Mouse (Mus musculus) CH12.LX (cell line): ENCODE results near the gene Alox12. TPM values are rescaled to one million over a fixed set of nuclear protein-coding genes. Genes with fewer than 3 reads are reported as not detected.

Source experiments
- DNase-seq: peaks from one replicate; pipeline ENCODE4 v3.0.0-alpha.2; 2013; ENCODE audit errors: extremely low read depth
- H3K27ac ChIP-seq: 2 replicates; pipeline ENCODE4 v1.5.1; 2012; ENCODE audit warnings: low read depth, mild to moderate bottlenecking, control low read depth, moderate library complexity; ENCODE audit not compliant: insufficient read depth
- H3K27me3 ChIP-seq: replicated peaks from 2 replicates; pipeline ENCODE3; 2012; ENCODE audit warnings: inconsistent platforms
- H3K36me3 ChIP-seq, 2 experiments: replicated peaks in 1 of 2; 2 replicates each; pipeline versions ENCODE3 to v1.6.1; 2012; ENCODE audit warnings: inconsistent platforms in 1 of 2, low read length in 1 of 2, mild to moderate bottlenecking in 1 of 2, mixed read lengths in 1 of 2, moderate library complexity in 1 of 2; ENCODE audit not compliant: control insufficient read depth in 1 of 2, insufficient read depth in 1 of 2
- H3K4me1 ChIP-seq, 2 experiments: 2 replicates each; pipeline ENCODE4 v1.6.1; 2012; ENCODE audit warnings: inconsistent platforms in 1 of 2, moderate library complexity in 1 of 2; ENCODE audit not compliant: insufficient read depth in 2 of 2, control insufficient read depth in 1 of 2
- H3K4me2 ChIP-seq: 2 replicates; pipeline ENCODE4 v1.6.1; 2012; ENCODE audit warnings: low read depth, mild to moderate bottlenecking, control low read depth; ENCODE audit not compliant: poor library complexity, insufficient read depth, severe bottlenecking
- H3K4me3 ChIP-seq, 3 experiments: fragments of 150-350 bp in 1 of 3; sonication (generic) in 1 of 3; replicated peaks in 1 of 3; 2 replicates each; pipeline versions ENCODE3 to v1.5.1; 2011 to 2012; ENCODE audit warnings: low read depth in 2 of 3, low read length in 2 of 3, mild to moderate bottlenecking in 2 of 3, moderate library complexity in 2 of 3, control low read depth in 1 of 3, improper control_type of control experiment in 1 of 3, inconsistent platforms in 1 of 3, mixed read lengths in 1 of 3; ENCODE audit not compliant: poor library complexity in 1 of 3
- H3K79me2 ChIP-seq: replicated peaks from 2 replicates; pipeline ENCODE4 v1.6.1; 2012; ENCODE audit warnings: mild to moderate bottlenecking, moderate library complexity; ENCODE audit not compliant: control insufficient read depth, poor library complexity, insufficient read depth, severe bottlenecking; ENCODE audit errors: extremely low read depth
- H3K9ac ChIP-seq: 2 replicates; pipeline ENCODE4 v1.6.1; 2012; ENCODE audit warnings: low read depth, mild to moderate bottlenecking, control low read depth, moderate library complexity; ENCODE audit not compliant: insufficient read depth
- H3K9me3 ChIP-seq: replicated peaks from 2 replicates; pipeline ENCODE3; 2012; ENCODE audit warnings: low read length, inconsistent platforms, mixed read lengths
- CHD1 ChIP-seq: IDR thresholded peaks from 2 replicates; pipeline ENCODE4 v1.6.1; 2012; ENCODE audit warnings: low read depth, low read length, improper control_type of control experiment, inconsistent platforms
- CTCF ChIP-seq, 2 experiments: IDR thresholded peaks in 1 of 2; conservative IDR thresholded peaks in 1 of 2; 2 replicates each; pipeline ENCODE4 v1.5.1; 2011 to 2012; ENCODE audit warnings: low read depth in 2 of 2, low read length in 2 of 2, improper control_type of control experiment in 1 of 2, inconsistent platforms in 1 of 2, mild to moderate bottlenecking in 1 of 2, moderate library complexity in 1 of 2
- E2F4 ChIP-seq: IDR thresholded peaks from 2 replicates; pipeline ENCODE4 v1.6.1; 2011; ENCODE audit warnings: low read depth, low read length, improper control_type of control experiment; ENCODE audit not compliant: insufficient replicate concordance
- ELF1 ChIP-seq: IDR thresholded peaks from 2 replicates; pipeline ENCODE4 v1.6.1; 2014; ENCODE audit warnings: low read depth, mild to moderate bottlenecking, inconsistent platforms, low read length, improper control_type of control experiment
- EP300 ChIP-seq: IDR thresholded peaks from 2 replicates; pipeline ENCODE4 v1.6.1; 2011; ENCODE audit warnings: low read length, improper control_type of control experiment
- ETS1 ChIP-seq: conservative IDR thresholded peaks from 2 replicates; pipeline ENCODE4 v1.6.1; 2012; ENCODE audit warnings: low read depth, mild to moderate bottlenecking, inconsistent platforms, low read length, improper control_type of control experiment, moderate library complexity
- HCFC1 ChIP-seq: IDR thresholded peaks from 2 replicates; pipeline ENCODE4 v1.6.1; 2012; ENCODE audit warnings: low read depth, mild to moderate bottlenecking, inconsistent platforms, low read length, improper control_type of control experiment
- IRF4 ChIP-seq: IDR thresholded peaks from 2 replicates; pipeline ENCODE4 v1.6.1; 2014; ENCODE audit warnings: low read depth, mild to moderate bottlenecking, inconsistent platforms, low read length, improper control_type of control experiment
- JUN ChIP-seq: IDR thresholded peaks from 2 replicates; pipeline ENCODE4 v1.6.1; 2011; ENCODE audit warnings: low read depth, mild to moderate bottlenecking, low read length, improper control_type of control experiment, moderate library complexity; ENCODE audit not compliant: insufficient read depth
- KAT2A ChIP-seq: IDR thresholded peaks from 2 replicates; pipeline ENCODE4 v1.6.1; 2012; ENCODE audit warnings: low read length, improper control_type of control experiment, inconsistent platforms; ENCODE audit not compliant: insufficient replicate concordance
- MAX ChIP-seq: IDR thresholded peaks from 2 replicates; pipeline ENCODE4 v1.6.1; 2011; ENCODE audit warnings: low read length, improper control_type of control experiment
- MEF2A ChIP-seq: IDR thresholded peaks from 2 replicates; pipeline ENCODE4 v1.6.1; 2014; ENCODE audit warnings: low read depth, mild to moderate bottlenecking, inconsistent platforms, low read length, improper control_type of control experiment, borderline replicate concordance
- MXI1 ChIP-seq: IDR thresholded peaks from 2 replicates; pipeline ENCODE4 v1.6.1; 2011; ENCODE audit warnings: mild to moderate bottlenecking, low read depth, low read length, improper control_type of control experiment
- MYC ChIP-seq: IDR thresholded peaks from 2 replicates; pipeline ENCODE4 v1.6.1; 2011; ENCODE audit warnings: low read depth, mild to moderate bottlenecking, improper control_type of control experiment, low read length
- NELFE ChIP-seq: IDR thresholded peaks from 2 replicates; pipeline ENCODE4 v1.6.1; 2011; ENCODE audit warnings: low read depth, low read length, improper control_type of control experiment
- PAX5 ChIP-seq: IDR thresholded peaks from 2 replicates; pipeline ENCODE4 v1.6.1; 2012; ENCODE audit warnings: low read length, inconsistent platforms, mixed read lengths
- POLR2A ChIP-seq: IDR thresholded peaks from 2 replicates; pipeline ENCODE4 v1.6.1; 2011; ENCODE audit warnings: low read depth, mild to moderate bottlenecking, improper control_type of control experiment, low read length
- POLR2AphosphoS2 ChIP-seq: IDR thresholded peaks from 2 replicates; pipeline ENCODE4 v1.6.1; 2011; ENCODE audit warnings: low read depth, low read length, improper control_type of control experiment
- RAD21 ChIP-seq: IDR thresholded peaks from 2 replicates; pipeline ENCODE4 v1.6.1; 2011; ENCODE audit warnings: low read depth, mild to moderate bottlenecking, low read length, improper control_type of control experiment, moderate library complexity
- SIN3A ChIP-seq: IDR thresholded peaks from 2 replicates; pipeline ENCODE4 v1.6.1; 2012; ENCODE audit warnings: low read length, improper control_type of control experiment, inconsistent platforms
- SMC3 ChIP-seq: IDR thresholded peaks from 2 replicates; pipeline ENCODE4 v1.6.1; 2011; ENCODE audit warnings: low read depth, low read length, improper control_type of control experiment
- TCF12 ChIP-seq: IDR thresholded peaks from 2 replicates; pipeline ENCODE4 v1.6.1; 2014; ENCODE audit warnings: low read depth, mild to moderate bottlenecking, inconsistent platforms, low read length, improper control_type of control experiment
- UBTF ChIP-seq: IDR thresholded peaks from 2 replicates; pipeline ENCODE4 v1.6.1; 2012; ENCODE audit warnings: low read depth, mild to moderate bottlenecking, inconsistent platforms, low read length, improper control_type of control experiment, moderate library complexity
- USF2 ChIP-seq: conservative IDR thresholded peaks from 2 replicates; pipeline ENCODE4 v1.6.1; 2011; ENCODE audit warnings: low read depth, low read length, improper control_type of control experiment
- ZC3H11A ChIP-seq: IDR thresholded peaks from 2 replicates; pipeline ENCODE4 v1.6.1; 2012; ENCODE audit warnings: low read depth, mild to moderate bottlenecking, inconsistent platforms, low read length, improper control_type of control experiment
- ZMIZ1 ChIP-seq: IDR thresholded peaks from 2 replicates; pipeline ENCODE4 v1.6.1; 2012; ENCODE audit warnings: low read depth, mild to moderate bottlenecking, inconsistent platforms, low read length, improper control_type of control experiment
- dilution Hi-C: fragments of 300-500 bp; cut with MboI; formaldehyde crosslinking; loops from 2 replicates; pipeline ENCODE4 v1.14.3; 2020; ENCODE audit warnings: low sequenced_read_pairs; ENCODE audit not compliant: extremely low pct_unique_long_range_greater_than_20kb, extremely low pct_ligation_motif_present
- in situ Hi-C: fragments of 300-500 bp; cut with MboI; formaldehyde crosslinking; loops from 3 replicates; pipeline ENCODE4 v1.14.3; 2019; ENCODE audit warnings: low sequenced_read_pairs, low pct_ligation_motif_present, low pct_unique_long_range_greater_than_20kb, mixed read lengths
- polyA plus RNA-seq: library from polyadenylated mRNA; unstranded; fragments of >175 nt; gene quantifications from 2 replicates; pipeline ENCODE4 v1.2.1, GENCODE M21; 2012; ENCODE audit warnings: low read depth; ENCODE audit not compliant: insufficient read length
- total RNA-seq, 2 experiments: library from RNA; depleted of rRNA; stranded (reverse); fragments of 300-350 nt in 1 of 2; fragments of >200 nt in 1 of 2; gene quantifications; 2 replicates each; pipeline ENCODE4 v1.2.3; 2012 to 2014

The Alox12 gene
- total and polyA plus RNA-seq, 3 experiments: not detected

- Histone ChIP-seq H3K9ac (no peak overlapping the region), H3K27ac (no peak overlapping the region), H3K9me3 (no peaks in the 10 kb centered on the region), H3K4me3 (no peak overlapping the region), H3K4me2 (no peak overlapping the region), H3K79me2 (no peaks in the 10 kb centered on the region), H3K27me3 (no peaks in the 10 kb centered on the region), H3K4me1 (peaks cover 8 to 13% of the 10 kb centered on the region in 2 experiments; a peak in 3 of 4 replicates), H3K36me3 (peaks cover 5 to 48% of the 10 kb centered on the region in 2 experiments)
- DNase-seq: no peak
- dilution Hi-C loops: no loop called here
- in situ Hi-C loops: no loop called here
- TF ChIP-seq PAX5: no peak
- no peak for TF ChIP-seq ZC3H11A
- TF ChIP-seq USF2: no peak
- TF ChIP-seq MXI1: no peak
- TF ChIP-seq CTCF (conservative IDR thresholded peaks at IDR 0.05 in 1 of 2, IDR thresholded peaks at IDR 0.05 in 1 of 2; ENCODE audit: low read depth in 2 of 2, low read length in 2 of 2): no peak
- TF ChIP-seq UBTF: no peak
- TF ChIP-seq NELFE: no peak
- TF ChIP-seq HCFC1: no peak
- TF ChIP-seq MYC: no peak
- no peak for TF ChIP-seq TCF12
- no peak for TF ChIP-seq SMC3
- no peak for TF ChIP-seq ELF1
- TF ChIP-seq POLR2A: no peak
- no peak for TF ChIP-seq MEF2A
- TF ChIP-seq RAD21: no peak
Observed at GRCm38 (mm10) chr11:70214191-70214855, 40.8 kb downstream of the Alox12 start.

DNA sequence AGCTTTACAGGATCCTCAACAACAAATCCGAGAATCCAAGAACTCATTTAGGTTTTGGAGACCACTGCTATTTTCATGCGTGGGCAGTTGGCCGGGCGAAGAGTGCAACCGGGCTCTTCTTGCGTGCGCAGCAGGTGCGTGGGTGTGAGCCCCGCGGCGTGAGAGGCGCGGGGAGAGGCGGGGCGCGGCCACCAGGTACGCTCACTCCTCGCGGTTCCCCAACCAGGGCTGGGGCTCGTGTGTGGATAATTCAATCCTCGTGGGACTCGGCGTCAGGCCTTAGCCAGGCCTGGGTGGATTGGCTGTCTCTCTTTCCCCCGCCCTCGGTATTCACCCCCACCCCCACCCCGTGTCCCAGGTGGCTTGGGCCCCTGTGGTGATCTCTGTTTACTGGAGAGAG, 41.4 kb downstream of the Alox12 start:
- peaks cover 2 to 7% of the 10 kb centered on the region in 2 experiments; a peak in 3 of 4 replicates for H3K4me1 ChIP-seq
- no peaks in the 10 kb centered on the region for H3K9me3 ChIP-seq
- no peaks in the 10 kb centered on the region for H3K27me3 ChIP-seq
- dilution Hi-C loops (no loop called here), in situ Hi-C loops (no loop called here)
- TF ChIP-seq ZMIZ1 (no peak), SIN3A (no peak), ETS1 (no peak), JUN (no peak), MAX (no peak), MXI1 (no peak), CHD1 (no peak), KAT2A (no peak), EP300 (no peak), RAD21 (no peak), SMC3 (no peak), HCFC1 (no peak), IRF4 (no peak), POLR2AphosphoS2 (no peak), PAX5 (no peak), E2F4 (no peak)
- no peak overlapping the region for H3K27ac ChIP-seq
- no peak overlapping the region for H3K4me2 ChIP-seq
- no peak for DNase-seq
- no peak overlapping the region for H3K9ac ChIP-seq
- no peaks in the 10 kb centered on the region for H3K79me2 ChIP-seq
- no peak overlapping the region for H3K4me3 ChIP-seq
- H3K36me3 ChIP-seq: peaks cover 5 to 43% of the 10 kb centered on the region in 2 experiments
